Mouse (Mus musculus) lung, adult 2 months (tissue): ENCODE data around the gene Mrpl12.

Source experiments
- CTCF ChIP-seq: fragments of 200-500 bp; IDR thresholded peaks from 2 replicates; pipeline ENCODE4 v1.5.1; 2011; ENCODE audit warnings: mild to moderate bottlenecking, low read length, control low read depth; ENCODE audit not compliant: insufficient read depth
- POLR2A ChIP-seq: fragments of 200-500 bp; IDR thresholded peaks from 2 replicates; pipeline ENCODE4 v1.6.1; 2011; ENCODE audit warnings: low read depth, mild to moderate bottlenecking, control low read depth, low read length, borderline replicate concordance; ENCODE audit errors: extremely low read depth

DNA sequence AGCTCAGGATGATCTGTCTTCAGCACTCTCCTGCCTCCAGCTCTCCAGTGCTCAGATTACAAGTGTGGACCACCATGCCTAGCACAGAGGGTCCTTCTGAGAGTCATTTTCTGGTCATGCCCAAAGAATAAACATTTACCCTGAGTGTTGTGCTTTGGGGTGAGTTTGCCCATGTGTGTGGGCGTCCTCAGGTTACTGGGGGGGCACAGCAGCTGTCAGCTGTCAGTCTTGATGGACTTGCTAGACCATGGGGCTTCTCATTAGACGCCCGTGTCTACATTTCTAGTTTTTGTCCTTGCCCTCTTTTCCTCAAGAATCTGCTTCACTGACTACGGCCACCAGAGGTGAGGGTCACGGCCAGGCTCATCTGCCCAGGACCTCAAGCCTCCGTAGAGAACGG lies 37.2 kb upstream of the Mrpl12 start:
- no peak for TF ChIP-seq CTCF
- no peak for TF ChIP-seq POLR2A
